Mouse (Mus musculus) neural tube, embryonic 14.5 days (tissue): ENCODE data around the gene Serpini2. TPM values are rescaled to one million over a fixed set of nuclear protein-coding genes. Genes with fewer than 3 reads are reported as not detected.

ENCODE experiments used
- ATAC-seq: fragments of 200-750 bp; cut with Nextera tagmentation; 2 replicates; pipeline ENCODE4 v1.8.0; 2017; ENCODE audit warnings: low read depth, mild to moderate bottlenecking, moderate TSS enrichment, moderate library complexity
- H3K27ac ChIP-seq: fragments of 300-500 bp; sonication (generic); 2 replicates; pipeline ENCODE4 v1.5.1; 2014; ENCODE audit warnings: low read depth, mild to moderate bottlenecking, control low read depth, low read length, moderate library complexity, mixed read lengths
- H3K27me3 ChIP-seq: fragments of 300-500 bp; sonication (generic); 2 replicates; pipeline ENCODE4 v1.6.1; 2014; ENCODE audit warnings: low read length; ENCODE audit not compliant: control insufficient read depth, insufficient read depth
- H3K36me3 ChIP-seq: fragments of 300-500 bp; sonication (generic); 2 replicates; pipeline ENCODE4 v1.6.1; 2014; ENCODE audit warnings: low read length, mixed read lengths; ENCODE audit not compliant: control insufficient read depth, insufficient read depth
- H3K4me1 ChIP-seq: fragments of 300-500 bp; sonication (generic); 2 replicates; pipeline ENCODE4 v1.6.1; 2014; ENCODE audit warnings: low read length; ENCODE audit not compliant: control insufficient read depth, insufficient read depth
- H3K4me2 ChIP-seq: fragments of 300-500 bp; sonication (generic); 2 replicates; pipeline ENCODE4 v1.6.1; 2014; ENCODE audit warnings: mild to moderate bottlenecking, low read depth, low read length, control low read depth
- H3K4me3 ChIP-seq: fragments of 300-500 bp; sonication (generic); 2 replicates; pipeline ENCODE4 v1.5.1; 2014; ENCODE audit warnings: low read depth, low read length, control low read depth, mixed read lengths
- H3K9ac ChIP-seq: fragments of 300-500 bp; sonication (generic); replicated peaks from 2 replicates; pipeline ENCODE4 v1.6.1; 2014; ENCODE audit warnings: low read depth, mild to moderate bottlenecking, control low read depth, low read length, mixed read lengths
- H3K9me3 ChIP-seq: fragments of 300-500 bp; sonication (generic); 2 replicates; pipeline ENCODE4 v1.6.1; 2016; ENCODE audit warnings: low read length; ENCODE audit not compliant: control insufficient read depth
- WGBS: fragments of 180-500 bp; shearing (Covaris S2); extraction: QIAGEN DNeasy Blood & Tissue Kit; methylation state at CpG from one replicate; pipeline ENCODE4 v1.1.7; 2014; 5-methylcytosine and 5-hydroxymethylcytosine counted together
- polyA plus RNA-seq: library from polyadenylated mRNA; unstranded; fragments of >200 nt; fragmentation: Nextera tagmentation; extraction: Ambion mirVana; gene quantifications from 2 replicates; pipeline ENCODE4 v1.2.1, GENCODE M21; 2014

Serpini2 gene
- polyA plus RNA-seq, 1 experiment from 2014 or later: not detected

DNA sequence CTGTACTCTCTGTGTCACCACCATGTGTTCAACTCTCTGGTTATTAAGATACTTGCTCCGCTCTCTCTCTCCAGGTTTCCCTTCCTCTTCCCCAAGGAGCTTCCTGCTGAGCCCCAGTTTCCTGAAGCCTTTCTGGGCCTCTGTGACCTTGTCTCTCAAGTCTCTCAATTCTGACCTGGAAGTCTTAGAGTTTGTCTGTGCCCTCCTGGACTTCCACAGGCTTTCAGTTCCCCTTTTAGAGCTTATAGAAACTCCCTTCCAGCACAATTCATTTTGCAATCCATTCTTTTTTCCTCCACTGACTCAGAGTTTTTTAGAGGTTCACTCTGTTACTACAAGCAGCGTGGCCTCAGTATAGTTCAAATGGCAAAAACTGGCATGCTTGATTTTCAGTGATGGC lies 23.4 kb upstream of the Serpini2 start:
- H3K27ac ChIP-seq: no peak overlapping the region
- no peak for ATAC-seq
- WGBS: 86% methylated on average over 2 of the region's 2 CpGs

GRCm38 (mm10) chr3:75277455-75277854 lies 7.6 kb upstream of the Serpini2 start:
- no peak for ATAC-seq
- 86% methylated on average over 4 of the region's 4 CpGs for WGBS
- H3K4me1 ChIP-seq: no peaks in the 10 kb centered on the region

More for the DNA sequence above, 23.4 kb upstream of the Serpini2 start:
- Histone ChIP-seq H3K4me3 (no peak overlapping the region), H3K27me3 (no peaks in the 10 kb centered on the region), H3K36me3 (no peaks in the 10 kb centered on the region), H3K9ac (no peak overlapping the region), H3K4me1 (no peaks in the 10 kb centered on the region), H3K4me2 (no peak overlapping the region), H3K9me3 (no peaks in the 10 kb centered on the region)

GRCm38 (mm10) chr3:75276522-75276921 lies 6.6 kb upstream of the Serpini2 start:
- Histone ChIP-seq H3K27me3 (no peaks in the 10 kb centered on the region), H3K9ac (no peak overlapping the region), H3K4me3 (no peak overlapping the region), H3K36me3 (no peaks in the 10 kb centered on the region), H3K27ac (no peak overlapping the region), H3K4me2 (no peak overlapping the region), H3K4me1 (no peaks in the 10 kb centered on the region), H3K9me3 (no peaks in the 10 kb centered on the region)
- 92% methylated on average over 3 of the region's 3 CpGs for WGBS
- ATAC-seq: no peak

More at GRCm38 (mm10) chr3:75277455-75277854, 7.6 kb upstream of the Serpini2 start:
- H3K4me2 ChIP-seq: no peak overlapping the region
- H3K9ac ChIP-seq: no peak overlapping the region
- H3K4me3 ChIP-seq: no peak overlapping the region
- H3K27ac ChIP-seq: no peak overlapping the region
- H3K27me3 ChIP-seq: no peaks in the 10 kb centered on the region
- no peaks in the 10 kb centered on the region for H3K36me3 ChIP-seq
- H3K9me3 ChIP-seq: no peaks in the 10 kb centered on the region

- H3K9ac ChIP-seq: no peak overlapping the region
- no peak for ATAC-seq
- H3K4me1 ChIP-seq: no peaks in the 10 kb centered on the region
- H3K27me3 ChIP-seq: no peaks in the 10 kb centered on the region
- no peak overlapping the region for H3K4me3 ChIP-seq
- H3K9me3 ChIP-seq: no peaks in the 10 kb centered on the region
- no peak overlapping the region for H3K4me2 ChIP-seq
- H3K36me3 ChIP-seq: no peaks in the 10 kb centered on the region
- H3K27ac ChIP-seq: no peak overlapping the region
These were observed 5.2 kb upstream of the Serpini2 start for GRCm38 (mm10) chr3:75275127-75275526.

GRCm38 (mm10) chr3:75259356-75259755 lies 10.5 kb downstream of the Serpini2 start:
- Histone ChIP-seq H3K9ac (no peak overlapping the region), H3K27me3 (no peaks in the 10 kb centered on the region), H3K4me1 (no peaks in the 10 kb centered on the region), H3K9me3 (no peaks in the 10 kb centered on the region), H3K27ac (no peak overlapping the region), H3K4me3 (no peak overlapping the region), H3K36me3 (no peaks in the 10 kb centered on the region), H3K4me2 (no peak overlapping the region)
- ATAC-seq: no peak

GRCm38 (mm10) chr3:75219694-75220093 lies 50.2 kb downstream of the Serpini2 start:
- 77% methylated on average over 3 of the region's 3 CpGs for WGBS

GRCm38 (mm10) chr3:75219211-75219610 lies 50.7 kb downstream of the Serpini2 start:
- Histone ChIP-seq H3K4me2 (no peak overlapping the region), H3K9ac (no peak overlapping the region), H3K27me3 (no peaks in the 10 kb centered on the region), H3K4me1 (no peaks in the 10 kb centered on the region), H3K4me3 (no peak overlapping the region), H3K9me3 (no peaks in the 10 kb centered on the region), H3K36me3 (no peaks in the 10 kb centered on the region), H3K27ac (no peak overlapping the region)
- WGBS: 7% methylated on average over 1 of the region's 1 CpGs
- peak; percentile 79 for ATAC-seq

More at GRCm38 (mm10) chr3:75219694-75220093, 50.2 kb downstream of the Serpini2 start:
- no peaks in the 10 kb centered on the region for H3K27me3 ChIP-seq
- no peak overlapping the region for H3K27ac ChIP-seq
- H3K36me3 ChIP-seq: no peaks in the 10 kb centered on the region
- no peak overlapping the region for H3K9ac ChIP-seq
- peak; percentile 31; the same call in 1 of the 2 replicates for ATAC-seq
- no peak overlapping the region for H3K4me3 ChIP-seq
- no peaks in the 10 kb centered on the region for H3K4me1 ChIP-seq
- H3K9me3 ChIP-seq: no peaks in the 10 kb centered on the region
- H3K4me2 ChIP-seq: no peak overlapping the region

DNA sequence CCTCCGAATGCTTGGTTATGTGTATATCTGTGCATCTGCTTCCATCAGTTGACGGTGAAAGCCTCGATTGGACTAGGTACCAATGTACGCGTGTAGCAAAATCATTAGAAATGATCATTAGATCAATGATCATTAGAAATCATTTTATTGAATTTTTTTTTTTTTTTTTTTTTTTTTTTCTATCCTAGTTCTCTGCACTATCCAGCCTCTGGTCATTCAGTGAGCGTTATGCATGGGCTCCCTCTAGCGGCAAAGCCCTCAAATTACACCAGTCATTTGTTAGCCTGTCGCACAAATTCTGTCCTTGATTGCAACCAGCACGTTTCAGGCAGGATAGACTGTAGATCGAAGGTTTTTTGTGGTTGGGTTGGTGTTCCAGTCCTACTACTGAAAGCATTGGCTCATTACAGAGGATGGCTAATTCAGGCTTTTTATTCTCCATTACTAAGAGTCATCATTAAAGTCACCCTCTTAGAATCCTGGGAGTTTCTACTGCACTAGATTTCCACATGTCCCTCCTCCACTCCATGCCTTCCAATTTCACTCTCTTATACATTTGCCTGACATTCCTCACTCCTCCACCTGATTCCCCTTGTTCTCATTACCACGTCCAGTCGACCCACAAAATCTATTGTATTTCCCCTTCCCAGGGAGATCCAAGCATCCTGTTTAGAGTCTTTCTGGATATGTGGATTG lies 66.9 kb downstream of the Serpini2 start:
- no peak overlapping the region for H3K9ac ChIP-seq
- no peaks in the 10 kb centered on the region for H3K4me1 ChIP-seq
- H3K36me3 ChIP-seq: no peaks in the 10 kb centered on the region
- H3K27me3 ChIP-seq: no peaks in the 10 kb centered on the region
- peak; percentile 72 for ATAC-seq
- no peaks in the 10 kb centered on the region for H3K9me3 ChIP-seq
- 41% methylated on average over 12 of the region's 12 CpGs for whole genome bisulfite sequencing
- H3K4me3 ChIP-seq: no peak overlapping the region
- no peak overlapping the region for H3K4me2 ChIP-seq
- no peak overlapping the region for H3K27ac ChIP-seq
